In genomic region chr17:78246634-78247383, GRCm38 (mm10) we compare ENCODE assay signal across 9 mouse cellular contexts. TPM values are rescaled to one million over a fixed set of nuclear protein-coding genes. Genes with fewer than 3 reads are reported as not detected.
A peak's percentile ranks its signal among the peaks of the same experiment; 100 is the strongest.
DNase-seq lines count a peak whose midpoint lies in the region; ATAC-seq and TF ChIP-seq lines count a peak whose summit lies in the region.
"Had no signal": no experiment of that assay in that cellular context is flagged by ENCODE, and none has a peak within 500 bp of the region (broad histone marks: within the 10 kb centered on the region; RNA-seq: fewer than 3 reads in every experiment).

No protein-coding gene starts in this region.

- no peak for DNase-seq in hindbrain, embryonic 10.5 days (ENCODE audit: low spot score)
- DNase-seq in hindbrain, postnatal 0 days (ENCODE audit: low spot score), result no peak
- peak; percentile 55 for DNase-seq in MEL-GATA-1-ER (ENCODE audit: extremely low read depth, low read depth)
- DNase-seq in kidney, adult 2 months, result peak; percentile 74
- DNase-seq in left cerebral cortex, postnatal 25 days (ENCODE audit: low spot score in 2 of 2), result no peak
- no peak for DNase-seq in urinary bladder, postnatal 10 days (ENCODE audit: low spot score)

- peak overlapping the region; percentile 50; the same call in 1 of the 2 replicates for H3K27ac ChIP-seq in hindbrain, embryonic 10.5 days
- no peak overlapping the region for H3K27ac ChIP-seq in hindbrain, postnatal 0 days
- H3K27ac ChIP-seq in kidney, adult 2 months (ENCODE audit: insufficient read depth, low read depth, low read length), result peak overlapping the region; percentile 72
- H3K27ac ChIP-seq: hindbrain, embryonic 15.5 days had no signal

- H3K4me2 ChIP-seq in hindbrain, postnatal 0 days (ENCODE audit: low read depth, low read length), result no peak overlapping the region
- H3K4me2 ChIP-seq: hindbrain, embryonic 15.5 days had no signal

- no peak overlapping the region for H3K9ac ChIP-seq in hindbrain, postnatal 0 days (replicated peaks; ENCODE audit: low read length)
- H3K9ac ChIP-seq: hindbrain, embryonic 15.5 days had no signal

- TF ChIP-seq POLR2A in kidney, adult 2 months (IDR thresholded peaks at IDR 0.05; ENCODE audit: low read depth, low read length), result no peak

- no peaks in the 10 kb centered on the region for H3K27me3 ChIP-seq in hindbrain, embryonic 10.5 days (ENCODE audit: insufficient read depth, poor library complexity, severe bottlenecking)
- no peaks in the 10 kb centered on the region for H3K27me3 ChIP-seq in hindbrain, postnatal 0 days (ENCODE audit: insufficient read depth, low read length)
- no peaks in the 10 kb centered on the region for H3K27me3 ChIP-seq in kidney, adult 2 months (replicated peaks; ENCODE audit: control insufficient read depth, insufficient read depth, low read length)
- H3K27me3 ChIP-seq: hindbrain, embryonic 15.5 days had no signal

- intact Hi-C loops in left cerebral cortex, postnatal 25 days (cut with DNase I), result no loop called here

- H3K4me1 ChIP-seq in hindbrain, embryonic 10.5 days (replicated peaks), result peaks cover 45% of the 10 kb centered on the region
- no peaks in the 10 kb centered on the region for H3K4me1 ChIP-seq in hindbrain, postnatal 0 days (ENCODE audit: insufficient read depth, low read length)
- H3K4me1 ChIP-seq in kidney, adult 2 months (ENCODE audit: control insufficient read depth, insufficient read depth, low read length), result peaks cover 28% of the 10 kb centered on the region

- no peak for TF ChIP-seq CTCF in hindbrain, postnatal 0 days (IDR thresholded peaks at IDR 0.05; ENCODE audit: low read depth)
- no peak for TF ChIP-seq CTCF in kidney, adult 2 months (conservative IDR thresholded peaks at IDR 0.05; ENCODE audit: insufficient read depth, insufficient read length, low read depth, low read length)

- no peak overlapping the region for H3K4me3 ChIP-seq in hindbrain, embryonic 10.5 days
- no peak overlapping the region for H3K4me3 ChIP-seq in hindbrain, postnatal 0 days (ENCODE audit: low read length)
- no peak overlapping the region for H3K4me3 ChIP-seq in kidney, adult 2 months (ENCODE audit: insufficient read depth, low read depth, low read length)
- H3K4me3 ChIP-seq: hindbrain, embryonic 15.5 days had no signal

- no peak for ATAC-seq in hindbrain, postnatal 0 days
- peak; percentile 52; the same call in 1 of the 2 replicates for ATAC-seq in megakaryocyte-erythroid progenitor cell, adult 5-6 weeks (replicated peaks; ENCODE audit: low FRiP score, low TSS enrichment, poor library complexity, severe bottlenecking)
- ATAC-seq in frontal cortex, adult (ENCODE audit: low TSS enrichment), result no peak

- no peaks in the 10 kb centered on the region for H3K9me3 ChIP-seq in hindbrain, embryonic 10.5 days
- H3K9me3 ChIP-seq in hindbrain, postnatal 0 days (ENCODE audit: low read length), result no peaks in the 10 kb centered on the region
- H3K9me3 ChIP-seq: hindbrain, embryonic 15.5 days had no signal

- 52% methylated on average over 11 of the region's 11 CpGs for WGBS in hindbrain, embryonic 10.5 days
- WGBS in hindbrain, postnatal 0 days, result 51% methylated on average over 11 of the region's 11 CpGs
- 57% methylated on average over 11 of the region's 11 CpGs for WGBS in kidney, adult 2 months

- H3K36me3 ChIP-seq in hindbrain, embryonic 10.5 days, result no peaks in the 10 kb centered on the region
- H3K36me3 ChIP-seq in hindbrain, postnatal 0 days (ENCODE audit: insufficient read depth, low read length), result no peaks in the 10 kb centered on the region
- no peaks in the 10 kb centered on the region for H3K36me3 ChIP-seq in kidney, adult 2 months (ENCODE audit: control insufficient read depth, insufficient read depth, low read length)
- H3K36me3 ChIP-seq: hindbrain, embryonic 15.5 days had no signal

RNA-seq across cellular contexts. Expression of gene Crim1, which starts 46.8 kb away (rescaled TPM):
- 3.4 and 4.3 TPM in 2 replicates for polyA plus RNA-seq in hindbrain, embryonic 10.5 days (2016; fragmentation: Nextera tagmentation; extraction: Ambion mirVana)
- total RNA-seq in hindbrain, postnatal 0 days (2014; rRNA removed), result 129 and 143 TPM in 2 replicates
- 13.6 and 14.6 TPM in 2 replicates for polyA plus RNA-seq in hindbrain, postnatal 0 days (2015; fragmentation: Nextera tagmentation; extraction: Ambion mirVana)
- 54.2 and 64.9 TPM in 2 replicates for polyA plus RNA-seq in kidney, adult 2 months (2012; rRNA removed)
- 5.0 and 18.9 TPM in 2 replicates for total RNA-seq in megakaryocyte-erythroid progenitor cell, adult 5-6 weeks (2014; fragmentation: Nextera tagmentation)
- total RNA-seq in megakaryocyte-erythroid progenitor cell, adult 5-6 weeks (2017), result 6.6 and 6.8 TPM in 2 replicates
- total RNA-seq in left cerebral cortex, postnatal 25 days (2021), result 10 to 100 TPM; 70.3 to 81.0 TPM

Comparison
In these comparisons a context has a peak if more than half of its experiments do, and no peak if none do; other contexts are left out.
1. DNase-seq: peak in MEL-GATA-1-ER (single experiment) and kidney, adult 2 months (single experiment); none in hindbrain, embryonic 10.5 days (single experiment), hindbrain, postnatal 0 days (single experiment), left cerebral cortex, postnatal 25 days (0 of 2) and urinary bladder, postnatal 10 days (single experiment).